Mouse (Mus musculus): ENCODE measurements around the gene Sgf29. TPM values are rescaled to one million over a fixed set of nuclear protein-coding genes. Genes with fewer than 3 reads are reported as not detected.

The Sgf29 gene
- polyA plus RNA-seq, 1 experiment from 2014 or later = 57.6 TPM

GRCm38 (mm10) chr7:126704121-126704980, 55.2 kb downstream of the Sgf29 start:
- Histone ChIP-seq H3K4me1 (replicated peaks) (peaks cover 61% of the 10 kb centered on the region), H3K27ac (peak overlapping the region; percentile 90), H3K9me3 (no peaks in the 10 kb centered on the region), H3K36me3 (peaks cover 12% of the 10 kb centered on the region), H3K27me3 (ENCODE audit: insufficient read depth, poor library complexity, severe bottlenecking) (peaks cover 52% of the 10 kb centered on the region), H3K4me3 (peak overlapping the region; percentile 78)
- WGBS = 3% methylated on average over 39 of the region's 39 CpGs
- DNase-seq (ENCODE audit: low spot score) = peak; percentile 78

GRCm38 (mm10) chr7:126707442-126708174, 58.5 kb downstream of the Sgf29 start, which contains the start of gene Coro1a:
Coro1a (minus strand) TSS chr7:126707787.
- Histone ChIP-seq H3K27me3 (ENCODE audit: insufficient read depth, poor library complexity, severe bottlenecking) (peaks cover 40% of the 10 kb centered on the region), H3K27ac (no peak within 1 kb of the TSS), H3K36me3 (no peaks in the 10 kb centered on the region), H3K4me3 (no peak within 1 kb of the TSS), H3K4me1 (replicated peaks) (peaks cover 30% of the 10 kb centered on the region), H3K9me3 (no peaks in the 10 kb centered on the region)
- 92% methylated on average over 19 of the region's 19 CpGs for WGBS
- no peak for DNase-seq (ENCODE audit: low spot score)

- WGBS = 87% methylated on average over 10 of the region's 10 CpGs
- Histone ChIP-seq H3K36me3 (no peaks in the 10 kb centered on the region), H3K27ac (no peak overlapping the region), H3K4me3 (no peak overlapping the region), H3K4me1 (replicated peaks) (peaks cover 22% of the 10 kb centered on the region), H3K9me3 (no peaks in the 10 kb centered on the region), H3K27me3 (ENCODE audit: insufficient read depth, poor library complexity, severe bottlenecking) (peaks cover 33% of the 10 kb centered on the region)
- no peak for DNase-seq (ENCODE audit: low spot score)
These were observed 59.3 kb downstream of the Sgf29 start for GRCm38 (mm10) chr7:126708175-126708952.

GRCm38 (mm10) chr7:126710266-126710665, 61.2 kb downstream of the Sgf29 start:
- peaks cover 3% of the 10 kb centered on the region for H3K4me1 ChIP-seq (replicated peaks)
- H3K27me3 ChIP-seq (ENCODE audit: insufficient read depth, poor library complexity, severe bottlenecking) = peaks cover 14% of the 10 kb centered on the region
- H3K9me3 ChIP-seq = no peaks in the 10 kb centered on the region
- 66% methylated on average over 4 of the region's 4 CpGs for WGBS
- no peak overlapping the region for H3K27ac ChIP-seq
- no peak overlapping the region for H3K4me3 ChIP-seq
- H3K36me3 ChIP-seq = no peaks in the 10 kb centered on the region
- no peak for DNase-seq (ENCODE audit: low spot score)

- no peak for DNase-seq (ENCODE audit: low spot score)
- Histone ChIP-seq H3K27ac (no peak overlapping the region), H3K27me3 (ENCODE audit: insufficient read depth, poor library complexity, severe bottlenecking) (no peaks in the 10 kb centered on the region), H3K4me1 (replicated peaks) (no peaks in the 10 kb centered on the region), H3K9me3 (no peaks in the 10 kb centered on the region), H3K36me3 (no peaks in the 10 kb centered on the region), H3K4me3 (no peak overlapping the region)
- 79% methylated on average over 3 of the region's 3 CpGs for WGBS
These were observed 62.8 kb downstream of the Sgf29 start for GRCm38 (mm10) chr7:126711910-126712309.

GRCm38 (mm10) chr7:126715679-126716078, 66.6 kb downstream of the Sgf29 start:
- H3K27me3 ChIP-seq (ENCODE audit: insufficient read depth, poor library complexity, severe bottlenecking) = no peaks in the 10 kb centered on the region
- no peaks in the 10 kb centered on the region for H3K36me3 ChIP-seq
- DNase-seq (ENCODE audit: low spot score) = no peak
- H3K4me3 ChIP-seq = no peak overlapping the region
- no peaks in the 10 kb centered on the region for H3K9me3 ChIP-seq
- 81% methylated on average over 4 of the region's 4 CpGs for WGBS
- no peaks in the 10 kb centered on the region for H3K4me1 ChIP-seq (replicated peaks)
- no peak overlapping the region for H3K27ac ChIP-seq

- 91% methylated on average over 3 of the region's 3 CpGs for WGBS
- no peak overlapping the region for H3K4me3 ChIP-seq
- H3K27ac ChIP-seq = no peak overlapping the region
- no peak for DNase-seq (ENCODE audit: low spot score)
- H3K27me3 ChIP-seq (ENCODE audit: insufficient read depth, poor library complexity, severe bottlenecking) = no peaks in the 10 kb centered on the region
- no peaks in the 10 kb centered on the region for H3K9me3 ChIP-seq
- H3K4me1 ChIP-seq (replicated peaks) = no peaks in the 10 kb centered on the region
- no peaks in the 10 kb centered on the region for H3K36me3 ChIP-seq
These were observed 68.5 kb downstream of the Sgf29 start for GRCm38 (mm10) chr7:126717566-126717965.

- H3K9me3 ChIP-seq = no peaks in the 10 kb centered on the region
- H3K27me3 ChIP-seq (ENCODE audit: insufficient read depth, poor library complexity, severe bottlenecking) = no peaks in the 10 kb centered on the region
- H3K4me1 ChIP-seq (replicated peaks) = no peaks in the 10 kb centered on the region
- WGBS = 89% methylated on average over 5 of the region's 5 CpGs
- H3K4me3 ChIP-seq = no peak overlapping the region
- H3K27ac ChIP-seq = no peak overlapping the region
- no peak for DNase-seq (ENCODE audit: low spot score)
- no peaks in the 10 kb centered on the region for H3K36me3 ChIP-seq
These were observed 69.8 kb downstream of the Sgf29 start for GRCm38 (mm10) chr7:126718787-126719337.

- no peak overlapping the region for H3K4me3 ChIP-seq
- 93% methylated on average over 13 of the region's 13 CpGs for WGBS
- H3K36me3 ChIP-seq = no peaks in the 10 kb centered on the region
- no peak for DNase-seq (ENCODE audit: low spot score)
- H3K9me3 ChIP-seq = no peaks in the 10 kb centered on the region
- H3K27ac ChIP-seq = no peak overlapping the region
- no peaks in the 10 kb centered on the region for H3K27me3 ChIP-seq (ENCODE audit: insufficient read depth, poor library complexity, severe bottlenecking)
- H3K4me1 ChIP-seq (replicated peaks) = no peaks in the 10 kb centered on the region
These were observed 72.5 kb downstream of the Sgf29 start for GRCm38 (mm10) chr7:126721635-126722034.

Other genes starting within 250 kb of the Sgf29 start
- gene Cd19, start 234.4 kb upstream of the Sgf29 start, polyA plus RNA-seq (2016; fragmentation: Nextera tagmentation; extraction: Ambion mirVana) = not detected in 2 replicates
- gene Rabep2, start 220.6 kb upstream of the Sgf29 start, polyA plus RNA-seq (2016; fragmentation: Nextera tagmentation; extraction: Ambion mirVana) = 28.7 and 28.8 TPM in 2 replicates
- gene Atp2a1, start 186.2 kb upstream of the Sgf29 start, polyA plus RNA-seq (2016; fragmentation: Nextera tagmentation; extraction: Ambion mirVana) = 1.1 and 3.0 TPM in 2 replicates
- gene Sh2b1, start 173.9 kb upstream of the Sgf29 start, polyA plus RNA-seq (2016; fragmentation: Nextera tagmentation; extraction: Ambion mirVana) = 54.4 and 61.0 TPM in 2 replicates
- gene Tufm, start 161.9 kb upstream of the Sgf29 start, polyA plus RNA-seq (2016; fragmentation: Nextera tagmentation; extraction: Ambion mirVana) = 156 and 169 TPM in 2 replicates
- gene Atxn2l, start 145.9 kb upstream of the Sgf29 start, polyA plus RNA-seq (2016; fragmentation: Nextera tagmentation; extraction: Ambion mirVana) = 53.4 and 66.8 TPM in 2 replicates
- 185 and 213 TPM in 2 replicates for gene Eif3c, start 82.9 kb upstream of the Sgf29 start, polyA plus RNA-seq (2016; fragmentation: Nextera tagmentation; extraction: Ambion mirVana)
- gene Apobr, start 64.4 kb upstream of the Sgf29 start, polyA plus RNA-seq (2016; fragmentation: Nextera tagmentation; extraction: Ambion mirVana) = 0.47 TPM in 2 replicates
- 27.3 and 29.9 TPM in 2 replicates for gene Cln3, start 63.5 kb upstream of the Sgf29 start, polyA plus RNA-seq (2016; fragmentation: Nextera tagmentation; extraction: Ambion mirVana)
- gene Il27, start 54.4 kb upstream of the Sgf29 start, polyA plus RNA-seq (2016; fragmentation: Nextera tagmentation; extraction: Ambion mirVana) = not detected in 2 replicates
- gene Nupr1, start 18.4 kb upstream of the Sgf29 start, polyA plus RNA-seq (2016; fragmentation: Nextera tagmentation; extraction: Ambion mirVana) = 1.4 and 2.7 TPM in 2 replicates
- 0.19 and 0.30 TPM in 2 replicates for gene Sult1a1, start 27.1 kb downstream of the Sgf29 start, polyA plus RNA-seq (2016; fragmentation: Nextera tagmentation; extraction: Ambion mirVana)
- 208 and 212 TPM in 2 replicates for gene Bola2, start 46.1 kb downstream of the Sgf29 start, polyA plus RNA-seq (2016; fragmentation: Nextera tagmentation; extraction: Ambion mirVana)
- 15.3 and 16.6 TPM in 2 replicates for gene Slx1b, start 46.5 kb downstream of the Sgf29 start, polyA plus RNA-seq (2016; fragmentation: Nextera tagmentation; extraction: Ambion mirVana)
- 49.2 and 59.5 TPM in 2 replicates for gene Coro1a, start 58.5 kb downstream of the Sgf29 start, polyA plus RNA-seq (2016; fragmentation: Nextera tagmentation; extraction: Ambion mirVana)
- gene Mapk3, start 110.3 kb downstream of the Sgf29 start, polyA plus RNA-seq (2016; fragmentation: Nextera tagmentation; extraction: Ambion mirVana) = 62.5 and 63.8 TPM in 2 replicates
- gene Gdpd3, start 117.0 kb downstream of the Sgf29 start, polyA plus RNA-seq (2016; fragmentation: Nextera tagmentation; extraction: Ambion mirVana) = 0.55 and 1.3 TPM in 2 replicates
- gene Ypel3, start 127.6 kb downstream of the Sgf29 start, polyA plus RNA-seq (2016; fragmentation: Nextera tagmentation; extraction: Ambion mirVana) = 51.3 and 89.7 TPM in 2 replicates
- 0.22 and 0.47 TPM in 2 replicates for gene Tbx6, start 132.2 kb downstream of the Sgf29 start, polyA plus RNA-seq (2016; fragmentation: Nextera tagmentation; extraction: Ambion mirVana)
- gene Ppp4c, start 143.2 kb downstream of the Sgf29 start, polyA plus RNA-seq (2016; fragmentation: Nextera tagmentation; extraction: Ambion mirVana) = 391 and 411 TPM in 2 replicates
- gene Fam57b, start 148.4 kb downstream of the Sgf29 start, polyA plus RNA-seq (2016; fragmentation: Nextera tagmentation; extraction: Ambion mirVana) = 4.7 and 12.7 TPM in 2 replicates
- not detected in 2 replicates for gene 4930451I11Rik, start 182.3 kb downstream of the Sgf29 start, polyA plus RNA-seq (2016; fragmentation: Nextera tagmentation; extraction: Ambion mirVana)
- 4.9 and 5.5 TPM in 2 replicates for gene Doc2a, start 198.1 kb downstream of the Sgf29 start, polyA plus RNA-seq (2016; fragmentation: Nextera tagmentation; extraction: Ambion mirVana)
- gene Hirip3, start 212.7 kb downstream of the Sgf29 start, polyA plus RNA-seq (2016; fragmentation: Nextera tagmentation; extraction: Ambion mirVana) = 38.7 and 48.1 TPM in 2 replicates
- gene Ino80e, start 213.1 kb downstream of the Sgf29 start, polyA plus RNA-seq (2016; fragmentation: Nextera tagmentation; extraction: Ambion mirVana) = 102 and 105 TPM in 2 replicates
- 56.2 and 56.4 TPM in 2 replicates for gene Taok2, start 235.4 kb downstream of the Sgf29 start, polyA plus RNA-seq (2016; fragmentation: Nextera tagmentation; extraction: Ambion mirVana)